Mouse (Mus musculus) cerebellum, adult 11 months (tissue): ENCODE results near the gene Slc15a2.

Experiments
- DNase-seq: peaks from one replicate; pipeline ENCODE4 v3.0.0; 2022

Slc15a2 gene

DNA sequence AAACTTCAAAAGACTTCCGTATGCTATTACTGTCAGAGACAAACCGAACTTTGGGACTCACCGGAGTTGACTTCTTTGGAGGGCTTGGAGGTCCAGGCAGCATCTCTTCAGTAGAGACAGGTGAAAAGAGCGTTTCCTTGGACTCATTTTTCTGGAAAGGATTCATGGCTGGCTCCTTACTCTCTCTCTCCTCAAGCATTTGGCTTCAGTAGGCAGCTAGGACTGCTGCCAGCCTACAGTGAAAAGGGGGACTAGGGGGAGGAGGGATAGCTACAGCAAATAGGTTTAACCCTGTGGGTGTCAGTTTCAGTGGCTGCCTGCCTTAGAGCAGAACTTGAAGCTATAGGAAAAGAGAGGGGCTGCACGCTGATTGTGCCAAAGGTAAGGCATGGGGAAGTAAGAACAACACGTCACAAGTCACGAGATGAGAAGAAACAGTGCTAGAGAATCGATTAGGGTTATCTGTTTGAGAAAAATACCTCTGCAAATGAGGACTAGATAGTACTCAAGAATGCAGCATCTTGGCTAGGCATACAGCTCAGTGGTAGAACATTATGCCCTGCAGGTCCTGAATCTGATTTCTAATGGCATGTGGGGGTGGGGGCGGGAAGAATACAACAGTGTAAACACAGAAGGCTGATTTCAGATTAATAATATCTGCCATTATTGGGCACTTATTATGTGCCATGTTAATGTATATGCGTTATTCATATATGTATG lies at the start of gene Slc15a2:
Gene Slc15a2, minus strand, starts transcription at position 369 of the 720 bp plus-strand sequence.
- no peak for DNase-seq

DNA sequence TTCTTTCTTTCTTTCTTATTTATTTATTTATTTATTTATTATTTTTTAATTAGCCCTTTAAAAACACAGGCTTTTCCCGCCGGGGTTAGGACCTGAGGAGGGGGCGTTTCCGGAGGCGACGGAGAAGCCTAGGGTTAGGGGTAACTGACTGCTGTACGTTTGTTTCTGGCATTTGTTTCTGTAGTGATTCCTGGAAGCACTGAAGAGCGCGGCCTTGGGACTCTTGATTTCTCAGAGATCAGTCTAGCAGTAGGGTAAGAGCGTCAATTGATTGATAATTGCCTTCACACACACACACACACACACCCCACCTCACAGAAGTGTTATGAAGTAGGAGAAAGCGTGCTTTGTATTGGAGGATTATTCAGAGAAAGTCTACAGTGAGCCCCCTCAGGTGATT lies 44.1 kb upstream of the Slc15a2 start:
- no peak for DNase-seq

GRCm38 (mm10) chr16:36828054-36828786 lies 43.5 kb upstream of the Slc15a2 start, which contains the start of gene Iqcb1:
Iqcb1 (plus strand) TSS chr16:36828385.
- DNase-seq: peak; percentile 78

DNA sequence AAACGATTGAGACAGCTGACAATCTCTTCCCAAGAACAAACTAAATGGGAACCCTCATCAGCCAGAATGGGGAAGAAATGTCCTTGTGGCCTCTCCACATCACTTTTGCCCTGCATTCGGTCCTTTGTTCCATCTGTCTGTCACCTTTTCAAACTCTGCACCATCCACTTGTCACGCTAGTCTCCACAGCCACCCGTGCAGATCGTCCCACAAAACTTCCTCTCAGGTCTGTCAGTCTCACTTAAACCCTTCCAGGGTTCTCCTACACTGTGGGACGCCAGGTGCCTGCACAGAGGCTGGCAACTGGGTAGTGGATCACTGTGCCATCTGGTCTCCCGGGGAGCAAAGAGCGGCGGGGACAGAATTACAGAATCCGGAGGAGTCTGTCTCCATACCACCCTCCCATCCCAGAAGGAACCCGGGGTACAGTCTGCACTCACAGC lies 42.9 kb upstream of the Slc15a2 start:
- DNase-seq: no peak

- DNase-seq: no peak
These were observed 36.7 kb upstream of the Slc15a2 start for GRCm38 (mm10) chr16:36821474-36821873.

DNA sequence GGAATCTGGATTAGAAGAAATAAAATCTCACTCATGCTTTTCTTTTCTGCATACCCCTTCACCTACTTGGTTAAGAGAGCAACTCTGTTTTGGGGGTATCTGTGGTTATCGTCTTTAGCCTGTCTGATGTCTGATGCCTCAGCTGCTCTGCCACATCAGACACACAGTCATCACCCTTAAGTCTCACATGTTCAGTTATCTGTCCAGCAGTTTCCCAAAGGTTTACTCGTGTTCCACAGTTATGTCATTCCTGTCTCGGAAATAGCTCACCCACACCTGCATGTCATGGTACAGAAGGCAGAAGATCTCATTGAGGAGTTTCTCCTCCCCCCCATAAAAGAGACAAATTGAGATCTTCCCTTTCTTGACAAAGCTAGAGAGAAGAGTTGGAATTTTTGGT lies 36.0 kb upstream of the Slc15a2 start:
- no peak for DNase-seq

- DNase-seq: no peak
These were observed 35.3 kb upstream of the Slc15a2 start for GRCm38 (mm10) chr16:36820016-36820415.

DNA sequence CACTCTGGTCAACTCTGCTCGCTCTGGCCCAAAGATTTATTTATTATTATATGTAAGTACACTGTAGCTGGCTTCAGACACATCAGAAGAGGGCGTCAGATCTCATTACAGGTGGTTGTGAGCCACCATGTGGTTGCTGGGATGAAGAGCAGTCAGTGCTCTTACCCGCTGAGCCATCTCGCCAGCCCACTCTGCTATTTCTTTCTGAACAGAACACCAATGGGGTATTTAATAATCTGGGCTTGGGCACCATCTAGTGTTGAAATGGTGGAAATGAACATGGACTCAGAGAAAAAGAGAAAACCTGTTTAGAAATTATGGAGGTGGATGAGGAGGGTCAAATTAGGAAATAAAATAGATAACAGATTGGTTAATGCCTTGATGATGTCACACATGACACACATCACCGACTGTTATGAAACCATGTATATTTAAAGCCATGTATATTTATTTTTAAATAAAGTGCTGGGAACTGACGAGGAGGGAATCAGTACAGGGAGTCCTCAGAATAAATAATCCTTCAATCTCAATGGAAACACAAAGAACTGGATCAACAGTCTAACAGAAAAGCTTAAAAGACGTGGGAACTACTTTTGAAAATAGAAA lies 32.7 kb upstream of the Slc15a2 start:
- peak; percentile 50 for DNase-seq

GRCm38 (mm10) chr16:36816916-36817315 lies 32.2 kb upstream of the Slc15a2 start:
- no peak for DNase-seq

DNA sequence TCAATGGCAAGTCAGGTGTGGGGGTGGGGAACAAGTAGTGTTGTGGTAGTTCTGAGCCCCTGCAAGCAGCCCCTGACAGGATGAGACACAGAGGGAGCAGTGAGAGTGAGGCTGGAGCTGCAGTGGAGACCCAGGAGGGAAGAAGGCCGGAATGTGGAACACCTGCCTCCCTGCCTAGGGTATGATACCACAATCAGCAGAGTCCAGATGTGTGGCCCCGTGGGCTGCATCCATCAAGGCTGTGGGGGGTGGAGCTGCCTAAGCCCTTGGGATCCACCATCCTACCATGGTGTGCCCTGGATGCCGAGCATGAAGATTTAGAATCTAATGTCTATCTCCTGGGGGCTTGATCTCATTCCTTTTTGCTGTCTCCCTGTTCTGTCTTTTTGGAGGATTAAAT lies 28.9 kb upstream of the Slc15a2 start:
- no peak for DNase-seq

DNA sequence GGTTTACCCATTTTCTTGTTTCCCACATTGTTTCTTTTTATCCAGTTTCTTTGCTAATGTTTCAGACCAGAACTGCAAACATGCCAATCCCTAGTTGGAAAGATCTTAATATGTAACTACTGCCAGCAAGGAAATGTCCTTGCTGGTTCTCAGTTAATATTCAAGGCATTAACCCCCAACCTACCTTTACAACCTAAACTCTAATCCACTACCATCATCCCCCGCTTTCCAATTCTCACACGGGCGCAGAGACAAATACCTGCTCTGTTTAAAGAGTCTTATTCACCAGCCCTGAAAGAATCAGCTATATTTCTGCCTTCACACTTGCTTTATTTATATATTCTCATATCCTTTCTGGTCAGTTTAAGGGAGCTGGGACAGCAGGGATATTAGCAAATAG lies 23.9 kb upstream of the Slc15a2 start:
- no peak for DNase-seq

DNA sequence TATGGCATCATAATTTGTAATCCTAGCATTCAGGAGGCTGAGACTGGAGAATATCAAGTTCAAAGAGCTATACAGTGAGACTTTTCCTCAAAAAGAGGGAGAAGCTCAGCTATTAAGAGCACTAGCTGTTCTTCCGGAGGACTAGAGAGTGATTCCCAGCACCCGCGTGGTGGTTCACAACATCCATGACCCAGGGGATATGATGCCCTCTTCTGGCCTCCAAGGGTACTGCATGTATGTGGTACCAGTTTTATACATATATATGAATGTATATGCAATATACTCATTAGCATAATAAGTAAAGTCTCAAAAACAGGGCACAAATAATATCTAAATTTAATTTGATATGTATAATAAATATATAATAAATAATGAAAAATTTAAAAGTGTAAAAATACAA lies 17.6 kb upstream of the Slc15a2 start:
- DNase-seq: no peak

GRCm38 (mm10) chr16:36798334-36798733 lies 13.6 kb upstream of the Slc15a2 start:
- no peak for DNase-seq

- no peak for DNase-seq
These were observed 10.2 kb upstream of the Slc15a2 start for GRCm38 (mm10) chr16:36794976-36795375.

DNA sequence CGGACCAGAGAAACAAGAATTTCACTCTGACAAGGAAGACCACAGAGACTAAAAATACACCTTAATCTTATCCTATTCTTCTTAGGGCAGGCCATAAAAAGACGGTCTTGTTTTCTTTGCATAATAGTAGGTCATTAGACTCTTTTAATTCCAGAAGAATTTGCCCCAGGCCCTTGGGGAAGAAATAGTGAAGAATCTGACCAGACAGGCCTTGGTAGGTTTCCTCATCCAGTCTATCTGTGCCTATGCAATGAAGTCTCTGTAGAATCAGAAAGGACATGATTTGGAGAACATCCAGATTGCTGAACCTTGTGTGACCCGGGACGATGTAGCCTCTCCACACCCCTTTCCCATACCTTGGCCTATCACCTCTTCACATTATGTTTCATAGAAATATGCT lies 5.4 kb upstream of the Slc15a2 start:
- no peak for DNase-seq

DNA sequence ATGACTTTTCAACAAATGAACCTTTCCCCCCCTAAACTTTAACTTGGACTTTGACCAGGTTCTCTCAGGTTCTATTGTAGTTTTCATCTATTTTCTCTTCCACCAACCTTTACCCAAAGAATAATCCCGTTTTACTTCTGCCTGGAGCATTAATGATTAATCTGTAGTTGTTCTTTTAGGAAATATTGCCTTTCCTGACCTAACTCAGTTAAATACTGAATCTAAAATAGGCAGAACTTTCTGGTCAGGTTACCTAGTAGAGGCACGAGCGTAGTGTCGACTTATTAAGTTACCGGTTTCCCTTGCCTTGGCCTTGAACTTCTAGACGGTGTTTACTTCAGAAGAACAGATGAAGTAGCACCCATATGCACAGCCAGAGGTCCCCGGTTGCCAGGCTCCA lies 1.7 kb upstream of the Slc15a2 start:
- no peak for DNase-seq

DNA sequence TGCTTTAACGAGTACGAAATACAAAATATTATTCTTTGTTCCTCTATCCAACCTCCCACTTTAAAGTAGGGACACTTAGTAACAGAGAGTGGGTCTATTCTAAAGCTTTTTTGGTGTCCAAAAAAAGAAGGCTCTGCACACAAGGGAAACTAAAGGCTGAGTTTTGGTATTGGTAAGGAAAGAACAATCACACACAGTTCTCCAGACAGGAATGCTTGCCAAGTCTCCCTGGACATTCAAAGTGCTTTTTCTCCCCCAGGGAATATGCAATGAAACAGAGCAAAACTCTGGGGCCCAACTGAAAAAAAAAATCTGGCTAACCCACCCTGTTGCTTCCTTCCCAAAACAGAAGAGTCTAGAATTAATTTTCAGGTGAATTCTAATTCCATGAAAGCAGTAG lies 616 bp downstream of the Slc15a2 start:
- no peak for DNase-seq

DNA sequence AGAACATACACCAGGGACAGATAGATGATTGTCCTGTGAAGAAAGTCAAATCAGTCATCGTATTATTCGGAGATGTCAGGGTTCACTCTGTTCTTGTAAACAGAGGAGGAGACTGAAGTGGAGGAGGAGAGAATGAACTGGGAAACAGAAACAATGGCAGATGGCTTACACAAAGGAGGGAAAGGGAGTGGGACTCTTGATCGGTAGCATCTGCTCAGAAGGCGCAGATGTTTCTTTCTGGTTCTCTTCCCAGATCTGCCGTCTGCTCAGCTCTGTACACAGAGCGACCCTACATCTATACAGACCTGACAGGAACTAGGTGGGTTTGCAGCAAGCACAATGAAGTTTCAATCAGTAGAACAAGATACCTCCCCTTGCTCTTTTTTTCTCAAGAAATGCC lies 9.1 kb downstream of the Slc15a2 start:
- no peak for DNase-seq

DNA sequence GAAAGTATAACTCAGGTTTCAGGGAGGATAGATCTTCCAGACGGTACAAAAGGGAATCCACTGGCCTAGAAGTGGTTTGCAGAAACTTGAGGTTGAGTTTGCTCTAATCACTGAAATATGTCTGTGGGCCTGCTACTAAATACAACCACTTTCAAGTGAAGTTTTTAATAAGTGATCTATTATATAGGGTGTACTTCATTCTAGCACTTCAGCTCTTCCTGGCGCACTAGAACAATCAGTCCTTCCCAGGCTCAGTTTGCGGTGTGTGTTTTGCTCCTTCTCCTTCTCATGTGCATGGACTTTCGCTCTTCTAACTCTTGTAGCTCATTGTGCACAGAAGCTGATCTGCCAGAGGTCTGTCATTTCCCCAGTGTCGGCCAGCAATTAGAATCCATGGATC lies 11.8 kb downstream of the Slc15a2 start:
- no peak for DNase-seq

GRCm38 (mm10) chr16:36771703-36772102 lies 13.1 kb downstream of the Slc15a2 start:
- DNase-seq: no peak

GRCm38 (mm10) chr16:36771244-36771643 lies 13.5 kb downstream of the Slc15a2 start:
- DNase-seq: no peak

DNA sequence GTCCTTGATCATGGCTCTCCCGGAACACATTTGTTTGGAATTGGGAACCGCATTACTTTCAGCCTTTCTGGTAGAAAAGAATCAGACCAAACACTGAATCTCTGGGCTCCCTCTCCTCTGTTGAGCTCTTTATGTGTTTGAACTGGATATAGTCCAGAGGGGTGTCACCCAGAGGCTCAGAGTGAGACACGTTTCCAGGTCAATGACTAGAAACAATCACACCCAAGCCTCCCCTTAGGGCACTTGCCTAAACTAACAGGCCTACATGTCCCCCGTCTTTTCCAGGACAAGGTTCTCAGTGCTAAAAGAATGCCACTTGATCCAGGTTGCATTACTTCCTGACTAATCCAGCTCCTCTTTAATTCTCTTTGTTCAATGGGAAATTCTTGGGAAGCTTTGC lies 13.9 kb downstream of the Slc15a2 start:
- no peak for DNase-seq

DNA sequence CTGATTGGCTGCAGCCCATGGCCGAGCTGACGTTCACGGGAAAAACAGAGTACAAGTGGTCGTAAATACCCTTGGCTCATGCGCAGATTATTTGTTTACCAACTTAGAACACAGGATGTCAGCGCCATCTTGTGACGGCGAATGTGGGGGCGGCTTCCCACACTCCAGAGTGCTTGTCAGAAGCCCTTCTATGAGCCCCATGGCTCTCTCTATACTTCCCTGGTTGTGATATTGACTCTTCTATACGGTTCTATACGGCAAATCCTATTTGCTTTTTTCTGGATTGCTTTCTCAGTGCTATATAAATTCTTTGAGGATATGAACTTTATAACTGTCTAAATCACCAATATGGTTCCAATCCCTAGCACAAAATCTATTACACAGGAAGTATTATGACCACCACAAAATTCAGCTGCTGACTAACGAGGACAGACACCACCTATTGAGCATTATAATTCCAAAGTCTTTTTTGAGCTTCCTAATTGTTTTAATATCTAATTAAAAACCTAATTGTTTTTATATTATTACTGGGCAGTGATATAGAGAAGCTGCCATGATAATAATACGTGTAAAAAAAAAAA lies 14.5 kb downstream of the Slc15a2 start:
- no peak for DNase-seq

DNA sequence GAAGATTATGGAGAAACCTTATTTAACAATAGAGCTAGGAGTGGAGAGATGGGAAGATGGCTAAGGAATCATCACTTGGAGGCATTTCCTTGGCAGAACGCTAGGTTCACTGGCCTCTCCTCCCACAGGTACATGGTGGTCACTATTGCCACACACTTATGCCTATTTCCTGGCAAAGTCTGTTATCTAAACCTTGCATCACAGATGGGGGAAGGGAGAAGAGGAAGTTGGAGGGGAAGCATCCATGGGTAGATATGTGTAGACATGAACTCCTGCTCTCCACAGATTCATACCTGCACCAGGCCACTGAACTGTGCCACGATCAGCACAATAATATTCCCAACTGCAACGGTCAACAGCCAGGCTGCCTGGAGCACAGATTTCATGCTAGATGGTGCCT lies 32.8 kb downstream of the Slc15a2 start:
- no peak for DNase-seq
